In the genomic region with DNA sequence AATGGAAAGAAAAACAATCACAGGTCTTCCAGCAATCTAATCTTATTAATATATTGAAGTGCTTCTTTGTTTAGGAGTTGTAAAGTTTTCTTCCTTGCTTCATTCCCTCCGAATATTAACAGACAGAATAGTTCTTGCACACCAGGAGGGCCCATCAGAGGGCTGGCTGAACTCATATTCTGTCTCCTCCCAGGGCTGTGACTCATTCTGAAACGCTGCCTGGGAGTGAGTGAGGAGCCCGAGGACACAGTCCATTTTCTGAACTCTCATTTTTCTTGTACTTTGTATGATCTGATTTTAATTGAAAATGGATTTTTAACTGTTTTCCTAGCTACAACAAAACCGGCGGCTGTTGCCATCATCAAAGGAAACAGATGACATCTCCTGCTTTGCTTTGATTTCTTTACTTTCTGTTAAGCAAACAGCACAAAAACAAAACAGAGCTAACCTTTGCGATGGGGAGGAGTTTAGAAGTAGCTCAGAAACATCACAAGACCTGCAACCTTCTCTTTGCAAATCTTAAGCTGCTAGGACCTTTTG, we compare ENCODE assay signal across 12 mouse cellular contexts.
DNase-seq lines count a peak whose midpoint lies in the region; ATAC-seq and TF ChIP-seq lines count a peak whose summit lies in the region.
"Had no signal": no experiment of that assay in that cellular context is flagged by ENCODE, and none has a peak within 500 bp of the region (broad histone marks: within the 10 kb centered on the region; RNA-seq: fewer than 3 reads in every experiment).

No protein-coding gene starts in this region.

- no peak overlapping the region for H3K9ac ChIP-seq in kidney, embryonic 14.5 days (ENCODE audit: low read depth, low read length)
- H3K9ac ChIP-seq: embryonic facial prominence, embryonic 12.5 days; heart, embryonic 15.5 days; liver, embryonic 13.5 days had no signal

- no peak overlapping the region for H3K4me3 ChIP-seq in kidney, adult 2 months (ENCODE audit: insufficient read depth, low read depth, low read length)
- no peak overlapping the region for H3K4me3 ChIP-seq in kidney, embryonic 14.5 days (ENCODE audit: low read length)
- H3K4me3 ChIP-seq: embryonic facial prominence, embryonic 12.5 days; heart, embryonic 15.5 days; liver, embryonic 13.5 days had no signal

- H3K4me2 ChIP-seq in kidney, embryonic 14.5 days (replicated peaks; ENCODE audit: low read depth, low read length): no peak overlapping the region
- H3K4me2 ChIP-seq: embryonic facial prominence, embryonic 12.5 days; heart, embryonic 15.5 days; liver, embryonic 13.5 days had no signal

- no peak for ATAC-seq in kidney, embryonic 14.5 days (ENCODE audit: low FRiP score, low TSS enrichment)

- H3K9me3 ChIP-seq in kidney, embryonic 14.5 days (ENCODE audit: control insufficient read depth, low read length): no peaks in the 10 kb centered on the region
- H3K9me3 ChIP-seq: embryonic facial prominence, embryonic 12.5 days; G1E; heart, embryonic 15.5 days; liver, embryonic 13.5 days had no signal

- no peak for TF ChIP-seq CTCF in kidney, adult 2 months (conservative IDR thresholded peaks at IDR 0.05; ENCODE audit: insufficient read depth, insufficient read length, low read depth, low read length)

- DNase-seq in kidney, adult 2 months: peak; percentile 54
- DNase-seq in adrenal gland, postnatal 10 days: peak; percentile 39
- peak; percentile 27 for DNase-seq in fibroblast of lung, adult 2 months (ENCODE audit: low read depth)
- DNase-seq in kidney, postnatal 36 days: peak; percentile 26 to 47
- no peak for DNase-seq in frontal cortex, postnatal 36 days (ENCODE audit: low spot score in 2 of 2)
- DNase-seq in layer of hippocampus, postnatal 36 days: no peak
- no peak for DNase-seq in thymus, postnatal 0 days (ENCODE audit: low spot score)
- DNase-seq: liver, embryonic 13.5 days had no signal

- no peak overlapping the region for H3K27ac ChIP-seq in kidney, adult 2 months (ENCODE audit: insufficient read depth, low read depth, low read length)
- no peak overlapping the region for H3K27ac ChIP-seq in kidney, embryonic 14.5 days (ENCODE audit: low read depth, low read length)
- H3K27ac ChIP-seq: embryonic facial prominence, embryonic 12.5 days; heart, embryonic 15.5 days; liver, embryonic 13.5 days had no signal

- no peaks in the 10 kb centered on the region for H3K36me3 ChIP-seq in kidney, adult 2 months (ENCODE audit: control insufficient read depth, insufficient read depth, low read length)
- no peaks in the 10 kb centered on the region for H3K36me3 ChIP-seq in kidney, embryonic 14.5 days (ENCODE audit: control insufficient read depth, insufficient read depth, low read length)
- H3K36me3 ChIP-seq: embryonic facial prominence, embryonic 12.5 days; G1E; heart, embryonic 15.5 days; liver, embryonic 13.5 days had no signal

- no peak for TF ChIP-seq POLR2A in kidney, adult 2 months (IDR thresholded peaks at IDR 0.05; ENCODE audit: low read depth, low read length)

- 34% methylated on average over 6 of the region's 6 CpGs for WGBS in kidney, adult 2 months
- WGBS in kidney, embryonic 14.5 days: 46% methylated on average over 6 of the region's 6 CpGs

- no peaks in the 10 kb centered on the region for H3K27me3 ChIP-seq in kidney, adult 2 months (replicated peaks; ENCODE audit: control insufficient read depth, insufficient read depth, low read length)
- H3K27me3 ChIP-seq in kidney, embryonic 14.5 days (ENCODE audit: control insufficient read depth, insufficient read depth, low read length): no peaks in the 10 kb centered on the region
- H3K27me3 ChIP-seq: embryonic facial prominence, embryonic 12.5 days; heart, embryonic 15.5 days; liver, embryonic 13.5 days had no signal

- H3K4me1 ChIP-seq in kidney, adult 2 months (ENCODE audit: control insufficient read depth, insufficient read depth, low read length): no peaks in the 10 kb centered on the region; the same call in 1 of the 2 replicates
- no peaks in the 10 kb centered on the region for H3K4me1 ChIP-seq in kidney, embryonic 14.5 days (ENCODE audit: control insufficient read depth, insufficient read depth, low read length)
- H3K4me1 ChIP-seq: embryonic facial prominence, embryonic 12.5 days; heart, embryonic 15.5 days; liver, embryonic 13.5 days had no signal

Comparison
In these comparisons a context has a peak if more than half of its experiments do, and no peak if none do; other contexts are left out.
1. DNase-seq: peak in kidney, adult 2 months (single experiment), adrenal gland, postnatal 10 days (single experiment), fibroblast of lung, adult 2 months (single experiment) and kidney, postnatal 36 days (2 of 2); none in frontal cortex, postnatal 36 days (0 of 2), layer of hippocampus, postnatal 36 days (0 of 2) and thymus, postnatal 0 days (single experiment).